Mouse (Mus musculus): Measurements from ENCODE around the gene Erich6. TPM values are rescaled to one million over a fixed set of nuclear protein-coding genes. Genes with fewer than 3 reads are reported as not detected.

Gene Erich6
- not detected in 2 replicates for polyA plus RNA-seq (2016; fragmentation: Nextera tagmentation; extraction: Ambion mirVana)

GRCm38 (mm10) chr3:58636406-58637295 is at the start of gene Erich6:
TSS of gene Erich6 (minus strand) at chr3:58637207.
- DNase-seq (ENCODE audit: low spot score), result peak; percentile 68
- H3K4me1 ChIP-seq, result peaks cover 13% of the 10 kb centered on the region
- WGBS, result under 1% methylated on average over 34 of the region's 34 CpGs
- no peaks in the 10 kb centered on the region for H3K36me3 ChIP-seq (replicated peaks)
- peak within 1 kb of the TSS; percentile 61 for H3K4me3 ChIP-seq
- peak within 1 kb of the TSS; percentile 63 for H3K27ac ChIP-seq (replicated peaks)
- no peaks in the 10 kb centered on the region for H3K9me3 ChIP-seq
- no peaks in the 10 kb centered on the region for H3K27me3 ChIP-seq (replicated peaks; ENCODE audit: low read depth, poor library complexity, severe bottlenecking)

- 85% methylated on average over 7 of the region's 7 CpGs for WGBS
- Histone ChIP-seq H3K4me3 (no peak overlapping the region), H3K27me3 (replicated peaks; ENCODE audit: low read depth, poor library complexity, severe bottlenecking) (peaks cover 23% of the 10 kb centered on the region), H3K4me1 (peaks cover 18% of the 10 kb centered on the region), H3K27ac (replicated peaks) (no peak overlapping the region), H3K9me3 (no peaks in the 10 kb centered on the region), H3K36me3 (replicated peaks) (no peaks in the 10 kb centered on the region)
- DNase-seq (ENCODE audit: low spot score), result no peak
These were observed 49.4 kb upstream of the Erich6 start for GRCm38 (mm10) chr3:58686206-58686921.

GRCm38 (mm10) chr3:58685396-58685795 is 48.4 kb upstream of the Erich6 start:
- 83% methylated on average over 3 of the region's 3 CpGs for WGBS
- H3K4me3 ChIP-seq, result no peak overlapping the region
- no peak for DNase-seq (ENCODE audit: low spot score)
- no peaks in the 10 kb centered on the region for H3K36me3 ChIP-seq (replicated peaks)
- no peaks in the 10 kb centered on the region for H3K9me3 ChIP-seq
- peaks cover 10% of the 10 kb centered on the region for H3K4me1 ChIP-seq
- peaks cover 16% of the 10 kb centered on the region for H3K27me3 ChIP-seq (replicated peaks; ENCODE audit: low read depth, poor library complexity, severe bottlenecking)
- no peak overlapping the region for H3K27ac ChIP-seq (replicated peaks)

- no peak for DNase-seq (ENCODE audit: low spot score)
- Histone ChIP-seq H3K36me3 (replicated peaks) (no peaks in the 10 kb centered on the region), H3K27me3 (replicated peaks; ENCODE audit: low read depth, poor library complexity, severe bottlenecking) (no peaks in the 10 kb centered on the region), H3K9me3 (no peaks in the 10 kb centered on the region), H3K4me1 (peaks cover 14% of the 10 kb centered on the region), H3K27ac (replicated peaks) (no peak overlapping the region), H3K4me3 (no peak overlapping the region)
- WGBS, result 86% methylated on average over 7 of the region's 7 CpGs
These were observed 46.3 kb upstream of the Erich6 start for GRCm38 (mm10) chr3:58683346-58683745.

- H3K4me3 ChIP-seq, result no peak overlapping the region
- WGBS, result 91% methylated on average over 4 of the region's 4 CpGs
- H3K27me3 ChIP-seq (replicated peaks; ENCODE audit: low read depth, poor library complexity, severe bottlenecking), result no peaks in the 10 kb centered on the region
- no peaks in the 10 kb centered on the region for H3K9me3 ChIP-seq
- no peaks in the 10 kb centered on the region for H3K36me3 ChIP-seq (replicated peaks)
- no peak for DNase-seq (ENCODE audit: low spot score)
- H3K27ac ChIP-seq (replicated peaks), result no peak overlapping the region
- peaks cover 22% of the 10 kb centered on the region for H3K4me1 ChIP-seq
These were observed 45.3 kb upstream of the Erich6 start for GRCm38 (mm10) chr3:58682336-58682735.

- Histone ChIP-seq H3K36me3 (replicated peaks) (no peaks in the 10 kb centered on the region), H3K9me3 (no peaks in the 10 kb centered on the region), H3K4me1 (peaks cover 27% of the 10 kb centered on the region), H3K27ac (replicated peaks) (no peak overlapping the region), H3K27me3 (replicated peaks; ENCODE audit: low read depth, poor library complexity, severe bottlenecking) (no peaks in the 10 kb centered on the region), H3K4me3 (no peak overlapping the region)
- DNase-seq (ENCODE audit: low spot score), result no peak
- 61% methylated on average over 2 of the region's 2 CpGs for WGBS
These were observed 44.8 kb upstream of the Erich6 start for GRCm38 (mm10) chr3:58681831-58682230.

GRCm38 (mm10) chr3:58680943-58681637 is 44.1 kb upstream of the Erich6 start:
- Histone ChIP-seq H3K27ac (replicated peaks) (no peak overlapping the region), H3K4me1 (peaks cover 30% of the 10 kb centered on the region), H3K36me3 (replicated peaks) (0 out of 2 replicates have a peak, but pooled peaks cover 2% of the 10 kb centered on the region), H3K27me3 (replicated peaks; ENCODE audit: low read depth, poor library complexity, severe bottlenecking) (no peaks in the 10 kb centered on the region), H3K4me3 (no peak overlapping the region), H3K9me3 (no peaks in the 10 kb centered on the region)
- no peak for DNase-seq (ENCODE audit: low spot score)
- WGBS, result 85% methylated on average over 7 of the region's 7 CpGs

GRCm38 (mm10) chr3:58679996-58680395 is 43.0 kb upstream of the Erich6 start:
- Histone ChIP-seq H3K27me3 (replicated peaks; ENCODE audit: low read depth, poor library complexity, severe bottlenecking) (no peaks in the 10 kb centered on the region), H3K27ac (replicated peaks) (no peak overlapping the region), H3K36me3 (replicated peaks) (0 out of 2 replicates have a peak, but pooled peaks cover 5% of the 10 kb centered on the region), H3K9me3 (no peaks in the 10 kb centered on the region), H3K4me3 (no peak overlapping the region), H3K4me1 (peaks cover 30% of the 10 kb centered on the region)
- WGBS, result 69% methylated on average over 4 of the region's 4 CpGs
- no peak for DNase-seq (ENCODE audit: low spot score)

- H3K27me3 ChIP-seq (replicated peaks; ENCODE audit: low read depth, poor library complexity, severe bottlenecking), result no peaks in the 10 kb centered on the region
- no peak overlapping the region for H3K4me3 ChIP-seq
- WGBS, result 57% methylated on average over 2 of the region's 2 CpGs
- DNase-seq (ENCODE audit: low spot score), result no peak
- H3K27ac ChIP-seq (replicated peaks), result no peak overlapping the region
- no peaks in the 10 kb centered on the region for H3K9me3 ChIP-seq
- peaks cover 30% of the 10 kb centered on the region for H3K4me1 ChIP-seq
- H3K36me3 ChIP-seq (replicated peaks), result 0 out of 2 replicates have a peak, but pooled peaks cover 5% of the 10 kb centered on the region
These were observed 41.9 kb upstream of the Erich6 start for GRCm38 (mm10) chr3:58678905-58679304.

- Histone ChIP-seq H3K4me3 (no peak overlapping the region), H3K36me3 (replicated peaks) (0 out of 2 replicates have a peak, but pooled peaks cover 5% of the 10 kb centered on the region), H3K27ac (replicated peaks) (no peak overlapping the region), H3K9me3 (no peaks in the 10 kb centered on the region), H3K4me1 (peaks cover 30% of the 10 kb centered on the region), H3K27me3 (replicated peaks; ENCODE audit: low read depth, poor library complexity, severe bottlenecking) (no peaks in the 10 kb centered on the region)
- DNase-seq (ENCODE audit: low spot score), result no peak
- 66% methylated on average over 8 of the region's 8 CpGs for WGBS
These were observed 41.4 kb upstream of the Erich6 start for GRCm38 (mm10) chr3:58678384-58678783.

GRCm38 (mm10) chr3:58677615-58678014 is 40.6 kb upstream of the Erich6 start:
- Histone ChIP-seq H3K4me3 (no peak overlapping the region), H3K9me3 (no peaks in the 10 kb centered on the region), H3K36me3 (replicated peaks) (0 out of 2 replicates have a peak, but pooled peaks cover 5% of the 10 kb centered on the region), H3K4me1 (peaks cover 32% of the 10 kb centered on the region), H3K27me3 (replicated peaks; ENCODE audit: low read depth, poor library complexity, severe bottlenecking) (no peaks in the 10 kb centered on the region), H3K27ac (replicated peaks) (no peak overlapping the region; the same call in 1 of the 2 replicates)
- 57% methylated on average over 3 of the region's 3 CpGs for WGBS
- no peak for DNase-seq (ENCODE audit: low spot score)

- H3K4me1 ChIP-seq, result peaks cover 29% of the 10 kb centered on the region
- DNase-seq (ENCODE audit: low spot score), result no peak
- H3K4me3 ChIP-seq, result no peak overlapping the region
- H3K27me3 ChIP-seq (replicated peaks; ENCODE audit: low read depth, poor library complexity, severe bottlenecking), result no peaks in the 10 kb centered on the region
- 0 out of 2 replicates have a peak, but pooled peaks cover 5% of the 10 kb centered on the region for H3K36me3 ChIP-seq (replicated peaks)
- no peak overlapping the region for H3K27ac ChIP-seq (replicated peaks)
- H3K9me3 ChIP-seq, result no peaks in the 10 kb centered on the region
- 94% methylated on average over 5 of the region's 5 CpGs for WGBS
These were observed 36.3 kb upstream of the Erich6 start for GRCm38 (mm10) chr3:58673295-58673694.
